Mouse (Mus musculus) cerebellum, postnatal 14 days (tissue): ENCODE measurements around the gene Drd3.

Source experiments
- DNase-seq, 2 experiments: peaks; one replicate each; pipeline ENCODE4 v3.0.0; 2021; ENCODE audit warnings: mixed read lengths in 2 of 2

Gene Drd3

DNA sequence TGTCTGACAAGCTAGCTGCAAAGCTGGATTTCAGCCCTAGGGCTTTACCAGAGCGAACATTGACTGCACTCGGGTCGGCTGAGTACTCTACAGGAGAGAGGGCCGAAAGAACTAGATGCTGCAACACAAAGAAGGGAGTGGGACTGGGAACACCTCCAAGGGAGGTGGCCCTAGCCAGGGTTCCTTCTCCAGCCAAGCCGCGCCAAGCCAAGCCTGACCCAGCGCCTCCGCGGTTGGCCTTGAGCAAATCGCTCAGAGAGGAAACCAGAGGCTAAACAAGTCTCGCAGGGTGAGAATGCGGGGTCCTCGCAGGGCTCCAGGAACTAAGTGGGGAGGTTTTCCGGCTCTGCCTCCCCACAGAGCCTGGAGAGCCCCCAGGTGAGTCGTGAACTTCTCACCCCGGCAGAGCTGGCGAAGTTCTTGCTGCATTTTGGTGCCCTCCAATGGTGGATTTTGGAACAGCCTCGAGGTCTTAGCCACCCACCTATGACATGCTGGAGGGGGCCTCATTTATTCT lies 48.0 kb downstream of the Drd3 start:
- peak; percentile 88 for DNase-seq

DNA sequence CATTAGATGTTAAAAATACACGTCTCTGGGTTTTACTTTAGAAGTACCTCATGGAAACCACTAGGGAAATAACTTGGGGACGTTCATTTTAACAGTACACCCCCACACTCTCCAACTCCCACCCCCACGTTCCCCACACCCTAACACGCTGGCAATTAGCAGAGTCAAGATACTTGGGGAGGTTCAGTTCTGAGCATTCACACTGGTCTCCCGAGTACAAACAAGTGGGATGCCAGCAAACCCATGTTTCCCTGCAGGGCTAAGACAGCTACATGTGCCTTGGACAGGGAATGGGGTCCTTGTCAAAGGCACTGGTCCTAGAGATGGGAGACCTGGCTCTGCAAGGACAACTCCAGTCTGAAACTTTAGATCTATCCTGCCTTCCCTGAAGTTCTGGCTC lies 48.6 kb downstream of the Drd3 start:
- DNase-seq, result no peak

GRCm38 (mm10) chr16:43804364-43804763 lies 50.5 kb downstream of the Drd3 start:
- DNase-seq, result no peak

GRCm38 (mm10) chr16:43807048-43807447 lies 53.2 kb downstream of the Drd3 start:
- no peak for DNase-seq

- DNase-seq, result no peak
Observed at GRCm38 (mm10) chr16:43809429-43809828, 55.6 kb downstream of the Drd3 start.

- DNase-seq, result no peak
Observed at GRCm38 (mm10) chr16:43811402-43811801, 57.6 kb downstream of the Drd3 start.

GRCm38 (mm10) chr16:43814644-43815043 lies 60.8 kb downstream of the Drd3 start:
- DNase-seq, result peak; percentile 57 to 63

DNA sequence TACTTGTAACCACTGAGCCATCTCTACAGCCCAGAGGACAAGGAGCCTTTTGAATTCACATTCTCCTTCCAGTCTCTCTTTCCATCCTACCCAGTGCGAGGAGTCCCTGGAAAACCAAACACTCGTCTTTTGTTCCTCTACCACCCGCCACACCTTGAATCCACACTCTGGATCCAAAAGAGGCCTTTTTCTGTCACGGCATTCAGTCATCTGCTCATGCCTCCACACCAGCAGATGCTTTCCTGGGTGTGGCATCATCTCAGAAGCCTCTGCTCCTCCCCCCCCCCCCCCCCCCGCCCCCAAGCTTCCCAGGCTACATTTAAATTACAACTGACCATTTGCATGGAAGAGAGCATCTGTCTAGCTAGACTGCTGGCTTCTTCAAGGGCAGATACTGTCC lies 62.5 kb downstream of the Drd3 start:
- DNase-seq, result no peak

- DNase-seq, result no peak
Observed at GRCm38 (mm10) chr16:43818404-43818803, 64.6 kb downstream of the Drd3 start.

DNA sequence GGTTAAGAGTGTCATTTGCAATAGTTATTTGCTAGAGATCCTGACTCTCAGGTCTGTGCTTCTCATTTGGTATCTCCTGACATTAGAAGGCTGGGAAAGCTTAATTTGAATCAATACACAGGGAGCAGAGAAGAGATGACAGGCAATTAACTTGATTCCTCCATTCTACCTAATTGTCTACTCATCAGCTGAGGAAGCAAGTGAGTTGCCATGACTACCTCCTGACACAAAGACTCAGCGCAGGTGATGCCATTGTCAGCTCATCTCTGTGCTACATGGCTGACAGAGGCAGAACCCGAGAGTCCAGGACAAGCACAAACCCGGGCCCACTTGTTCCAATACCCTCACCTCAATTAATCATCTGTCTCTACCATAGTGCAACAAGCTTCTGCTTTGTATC lies 73.7 kb downstream of the Drd3 start:
- no peak for DNase-seq

- DNase-seq, result no peak
Observed at GRCm38 (mm10) chr16:43831957-43832356, 78.1 kb downstream of the Drd3 start.

DNA sequence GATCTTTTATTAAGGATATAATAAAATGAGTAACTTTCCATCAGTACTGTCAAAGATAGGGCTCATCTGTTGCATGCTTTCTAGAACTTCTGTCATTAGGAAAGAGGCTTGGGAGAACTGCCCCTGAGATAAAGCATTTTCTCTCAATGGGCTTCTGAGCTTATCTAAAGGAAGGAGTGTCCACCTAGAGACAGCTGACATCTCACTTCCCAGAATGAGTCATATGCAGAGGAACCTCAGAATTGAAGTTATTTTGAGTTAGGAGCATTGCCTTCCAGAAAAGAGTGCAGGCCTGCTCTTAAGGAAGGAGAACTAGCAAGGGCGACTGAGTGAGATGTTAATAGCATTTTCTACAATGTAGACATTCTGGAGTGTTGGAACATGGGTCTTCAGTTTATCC lies 87.4 kb downstream of the Drd3 start:
- DNase-seq, result no peak

DNA sequence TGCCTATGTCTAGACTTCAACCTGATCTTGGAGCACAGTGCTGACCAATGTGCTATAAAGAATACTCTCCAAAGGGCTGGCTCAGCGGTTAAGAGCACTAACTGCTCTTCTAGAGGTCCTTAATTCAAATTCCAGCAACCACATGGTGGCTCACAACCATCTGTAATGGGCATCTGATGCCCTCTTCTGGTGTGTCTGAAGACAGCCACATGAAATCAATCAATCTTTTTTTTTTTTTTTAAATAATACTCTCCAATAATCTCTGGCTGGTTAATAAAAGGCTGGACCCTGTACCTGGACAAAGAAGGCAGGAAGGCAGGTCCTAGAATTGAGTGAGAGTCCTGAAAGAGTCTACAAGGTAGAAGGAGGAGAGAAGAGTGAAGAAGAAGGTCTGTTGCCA lies 96.0 kb downstream of the Drd3 start:
- no peak for DNase-seq

DNA sequence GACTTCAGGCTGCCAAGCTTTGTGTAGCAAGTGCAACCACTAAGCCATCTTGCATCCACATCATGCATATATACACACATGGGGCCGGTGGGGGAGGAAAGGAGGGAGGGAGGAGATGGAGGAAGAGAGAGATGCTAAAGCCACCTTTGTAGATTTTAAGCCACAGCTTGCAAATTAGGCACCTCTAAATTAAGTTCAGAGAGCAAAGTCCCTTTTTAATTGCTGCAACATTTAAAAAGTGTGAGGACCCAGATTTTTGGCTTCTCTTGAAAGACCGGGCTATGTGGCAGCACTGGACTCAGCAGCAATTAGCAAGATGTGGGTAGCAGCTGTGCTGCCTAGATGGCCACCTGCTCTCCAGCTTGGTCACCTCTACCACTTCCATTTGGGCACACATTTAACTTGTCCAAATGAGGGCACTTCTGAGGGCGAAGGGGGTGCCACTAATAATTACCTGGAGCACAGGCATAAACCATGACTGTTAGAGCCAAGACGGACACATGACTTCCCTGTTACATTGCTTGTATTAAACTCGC lies 105.2 kb downstream of the Drd3 start:
- DNase-seq, result peak; percentile 14 to 22

DNA sequence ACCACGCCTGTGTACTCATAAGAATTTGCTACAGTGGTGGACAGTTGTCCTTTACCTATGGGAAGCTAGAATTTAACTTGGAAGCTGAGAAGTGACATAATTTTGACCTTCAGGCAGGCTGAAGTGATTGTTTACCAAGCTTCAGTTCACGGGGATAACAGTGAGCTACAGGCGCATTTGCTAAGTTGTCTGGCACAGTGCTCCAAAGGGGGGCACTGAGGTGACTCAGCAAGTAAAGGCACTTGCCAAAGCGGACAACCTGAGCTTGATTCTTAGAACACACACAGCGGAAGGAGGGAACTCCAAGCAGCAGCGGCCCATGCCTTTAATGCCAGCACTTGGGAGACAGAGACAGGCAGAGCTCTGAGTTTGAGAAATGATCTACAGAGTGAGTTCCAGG lies 106.8 kb downstream of the Drd3 start:
- DNase-seq, result no peak

DNA sequence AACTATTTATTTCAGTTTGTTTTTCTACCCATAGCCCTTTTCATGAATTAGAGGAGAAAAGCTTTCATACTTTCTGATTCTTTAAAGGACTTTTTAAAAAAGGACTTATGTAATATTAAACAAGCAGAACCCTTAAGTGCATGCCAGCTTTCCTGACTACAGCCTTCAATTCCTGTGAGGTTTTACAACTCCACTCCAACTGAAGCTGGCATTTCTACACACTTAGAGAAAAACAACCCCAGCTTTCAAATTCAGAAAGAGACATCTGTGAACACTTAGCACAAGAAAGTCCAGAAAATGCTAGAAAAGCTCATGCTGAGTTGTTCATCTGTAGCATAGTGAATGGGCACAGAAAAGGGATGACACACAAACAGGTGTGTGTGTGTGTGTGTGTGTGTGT lies 116.0 kb downstream of the Drd3 start:
- no peak for DNase-seq

GRCm38 (mm10) chr16:43871419-43871818 lies 117.6 kb downstream of the Drd3 start:
- DNase-seq, result peak in 1 of 2 experiments; percentile 24
